Mouse (Mus musculus): ENCODE measurements around the gene Tnfrsf14.

- no peak for TF ChIP-seq POLR2A (IDR thresholded peaks at IDR 0.05; ENCODE audit: insufficient read depth, low read depth, low read length)
- TF ChIP-seq CTCF (IDR thresholded peaks at IDR 0.05), result no peak
- TF ChIP-seq EP300 (IDR thresholded peaks at IDR 0.05; ENCODE audit: insufficient read depth, low read depth, low read length), result no peak
Observed at GRCm38 (mm10) chr4:154928395-154929087, at the start of gene Tnfrsf14.
